Mouse (Mus musculus): Measurements from ENCODE around the gene Edem3.
A peak's percentile ranks its signal among the peaks of the same experiment; 100 is the strongest.

Gene Edem3

DNA sequence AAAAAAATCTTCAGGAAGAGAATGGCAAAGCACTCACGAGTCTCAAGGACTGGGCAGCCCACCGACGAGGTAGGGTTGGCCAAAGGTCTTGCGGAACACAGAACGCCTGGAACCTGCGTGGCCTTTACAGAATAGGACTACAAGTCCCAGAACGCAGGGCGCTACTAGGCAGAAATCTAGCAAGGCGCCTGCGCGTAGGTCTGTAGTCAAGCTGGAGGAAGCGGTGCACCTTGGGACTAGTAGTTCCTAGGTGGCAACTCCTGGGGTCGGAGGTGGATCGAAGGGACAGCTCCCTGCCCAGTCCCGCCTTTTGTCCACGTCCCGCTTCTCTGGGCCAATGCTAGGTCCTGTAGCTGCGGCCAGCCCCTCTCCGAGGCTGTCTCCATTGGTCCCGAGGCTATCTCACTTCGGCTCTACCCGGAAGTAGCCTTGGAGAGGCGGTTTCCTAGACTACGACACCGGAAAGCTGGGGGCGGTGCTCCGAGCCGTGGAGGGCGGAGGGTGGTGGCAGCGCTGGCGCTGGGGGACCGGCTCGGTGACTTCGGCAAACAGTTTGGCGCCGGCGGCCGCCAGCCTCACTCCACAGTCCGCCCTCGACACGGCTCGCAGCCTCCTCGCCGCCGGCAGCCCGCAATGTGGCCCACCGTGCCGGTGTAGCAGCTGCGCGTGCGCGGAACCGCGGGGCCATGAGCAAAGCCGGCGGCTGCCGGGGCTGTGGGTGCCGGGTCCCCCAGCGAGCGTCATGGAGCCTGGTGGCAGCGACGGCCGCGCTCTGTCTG is at the start of gene Edem3:
Gene Edem3, plus strand, starts transcription at position 491 of the 779 bp plus-strand sequence.
- DNase-seq (ENCODE audit: low read depth in 2 of 2, low spot score in 2 of 2): peak; percentile 95 to 96

DNA sequence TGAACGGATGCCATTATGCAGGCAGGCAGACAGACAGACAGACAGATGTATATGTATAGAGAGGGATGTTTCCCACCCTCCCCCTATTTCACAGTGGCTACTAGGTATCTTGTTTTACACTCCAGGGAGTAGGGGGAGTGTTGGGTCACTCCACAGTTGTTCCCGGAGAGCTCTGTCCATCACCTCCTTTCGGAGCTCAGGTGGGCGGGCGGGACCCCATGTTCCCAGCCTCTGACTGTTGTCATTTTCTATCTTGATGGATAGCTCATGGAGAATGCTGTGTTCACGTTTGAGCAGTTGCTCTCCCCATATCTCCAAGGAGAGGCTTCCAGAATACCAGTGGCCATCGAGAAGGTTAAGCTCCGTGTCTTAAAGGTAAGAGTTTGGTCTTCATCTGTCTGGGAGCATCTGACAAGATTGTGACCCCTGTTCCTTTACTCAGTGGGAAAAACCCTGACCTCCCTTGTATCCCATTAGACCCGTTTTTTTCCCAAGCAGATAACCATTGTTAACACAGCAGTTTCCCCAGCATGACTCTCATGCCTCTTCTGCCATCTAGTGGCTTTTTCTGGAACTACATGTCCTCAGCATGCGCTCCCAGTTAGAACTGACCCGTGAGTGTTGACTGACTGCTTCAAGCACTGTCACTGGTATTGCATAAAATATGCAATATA is 49.3 kb upstream of the Edem3 start:
- peak; percentile 69 to 71 for DNase-seq (ENCODE audit: low read depth in 2 of 2, low spot score in 2 of 2)

DNA sequence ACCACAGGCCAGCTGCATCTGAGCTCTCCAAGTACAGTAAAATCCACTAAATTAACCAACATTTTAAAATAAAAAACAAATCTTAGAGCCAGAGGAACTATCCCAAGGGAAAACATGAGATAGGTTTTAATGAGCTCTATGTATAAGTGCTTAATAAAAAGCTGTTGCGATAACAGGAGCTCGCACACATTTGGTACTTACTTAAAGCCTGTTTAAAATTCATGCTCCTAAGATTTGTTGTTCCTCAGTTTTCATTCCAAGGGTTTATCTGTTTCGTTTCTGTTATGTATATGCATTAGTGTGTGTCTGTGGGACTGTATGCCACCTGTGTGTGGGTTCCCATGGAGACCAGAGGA is 48.8 kb upstream of the Edem3 start:
- DNase-seq (ENCODE audit: low read depth in 2 of 2, low spot score in 2 of 2): no peak

DNA sequence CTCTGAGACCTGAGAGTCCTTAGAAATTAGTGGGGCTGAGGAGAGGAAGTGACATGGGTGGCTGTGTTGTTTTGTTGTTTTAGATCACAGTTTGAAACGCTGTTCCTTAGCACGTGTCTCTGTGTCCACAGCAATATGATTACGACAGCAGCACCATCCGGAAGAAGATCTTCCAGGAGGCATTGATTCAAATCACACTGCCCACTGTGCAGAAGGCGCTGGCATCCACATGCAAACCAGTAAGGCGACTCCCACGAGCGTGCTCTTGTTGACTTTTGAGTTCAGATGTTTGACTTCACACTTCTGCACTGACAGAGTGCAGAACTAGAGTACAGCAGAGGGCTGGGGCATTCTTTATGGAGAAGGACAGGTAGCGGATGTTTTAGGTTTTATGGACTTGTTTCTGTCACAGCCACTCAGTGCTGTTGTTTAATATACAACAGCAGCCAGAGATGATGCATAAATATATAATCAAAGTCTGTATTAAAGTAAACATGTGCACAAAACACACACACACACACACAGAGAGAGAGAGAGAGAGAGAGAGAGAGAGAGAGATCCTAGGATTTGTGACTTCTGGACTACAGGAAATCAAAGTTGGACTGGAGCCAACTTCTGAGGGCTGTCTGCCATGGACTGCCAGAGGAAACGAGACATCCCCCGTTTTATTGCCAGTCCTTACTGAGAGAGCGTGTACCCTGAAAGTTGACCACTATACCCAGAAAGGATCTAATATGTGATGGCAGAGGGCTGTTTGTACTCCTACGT is 46.0 kb upstream of the Edem3 start:
- no peak for DNase-seq (ENCODE audit: low read depth in 2 of 2, low spot score in 2 of 2)

DNA sequence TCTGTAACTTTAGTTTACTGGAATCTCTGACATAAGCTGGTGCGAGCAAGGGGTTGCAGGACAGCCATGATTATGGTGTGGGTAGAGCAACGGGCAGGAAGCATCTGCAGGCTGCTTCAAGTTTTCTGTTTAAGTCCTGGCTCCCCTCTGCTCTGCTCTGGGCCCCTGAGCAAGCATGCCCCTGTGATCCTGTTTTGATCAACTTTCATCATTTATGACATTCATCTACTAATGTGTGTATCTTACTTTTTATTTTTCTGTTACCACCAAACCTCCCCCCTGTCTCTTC is 45.5 kb upstream of the Edem3 start:
- no peak for DNase-seq (ENCODE audit: low read depth in 2 of 2, low spot score in 2 of 2)

DNA sequence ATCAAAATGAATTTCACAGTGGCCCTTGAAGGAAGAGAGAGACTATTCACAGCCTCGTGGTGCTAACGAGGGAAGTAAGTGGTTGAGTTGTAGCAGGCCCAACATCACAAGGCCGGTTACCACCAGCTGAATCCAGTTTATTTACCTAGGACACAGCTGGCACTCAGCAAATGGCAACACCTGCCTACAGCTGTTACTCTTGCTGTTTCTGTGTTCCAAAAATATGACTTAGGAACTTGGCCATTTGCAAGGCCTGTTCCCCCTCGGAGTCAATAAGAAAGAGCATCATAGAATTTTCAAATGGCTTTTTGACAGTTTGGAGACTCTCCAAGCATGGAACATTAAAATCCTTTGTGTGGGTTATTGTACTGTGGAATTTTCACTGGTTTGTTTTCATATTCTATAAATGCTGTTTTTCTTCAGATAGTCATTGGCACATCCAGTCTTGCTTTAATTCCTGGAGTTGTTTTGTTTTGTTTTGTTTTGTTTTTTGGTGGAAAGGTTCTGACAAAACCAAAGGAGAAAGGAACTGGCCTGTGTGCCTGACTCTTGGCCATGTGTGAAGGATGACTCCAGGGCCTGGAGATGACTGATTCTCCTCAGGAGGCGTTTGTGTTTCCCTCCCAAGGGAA is 44.6 kb upstream of the Edem3 start:
- DNase-seq (ENCODE audit: low read depth in 2 of 2, low spot score in 2 of 2): no peak

DNA sequence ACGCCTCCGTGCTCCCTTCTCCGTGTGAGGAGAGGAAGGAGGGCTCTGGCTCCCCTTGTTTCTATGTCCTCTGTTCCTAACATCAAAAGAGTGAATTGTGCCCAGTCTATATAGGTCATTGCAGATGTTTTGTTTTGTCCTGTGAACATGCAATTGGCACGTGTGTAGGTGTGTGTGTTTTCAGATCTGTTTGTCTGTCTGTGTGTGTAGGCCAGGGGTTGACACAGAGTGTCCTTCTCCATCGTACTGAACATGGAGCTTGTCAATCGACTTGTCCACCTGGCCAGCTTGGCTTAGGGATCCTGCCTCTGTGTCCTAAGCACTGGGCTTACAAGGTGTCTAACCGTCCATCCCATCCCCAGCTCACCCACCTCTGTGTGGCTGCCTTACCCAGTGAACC is 44.1 kb upstream of the Edem3 start:
- DNase-seq (ENCODE audit: low read depth in 2 of 2, low spot score in 2 of 2): no peak

DNA sequence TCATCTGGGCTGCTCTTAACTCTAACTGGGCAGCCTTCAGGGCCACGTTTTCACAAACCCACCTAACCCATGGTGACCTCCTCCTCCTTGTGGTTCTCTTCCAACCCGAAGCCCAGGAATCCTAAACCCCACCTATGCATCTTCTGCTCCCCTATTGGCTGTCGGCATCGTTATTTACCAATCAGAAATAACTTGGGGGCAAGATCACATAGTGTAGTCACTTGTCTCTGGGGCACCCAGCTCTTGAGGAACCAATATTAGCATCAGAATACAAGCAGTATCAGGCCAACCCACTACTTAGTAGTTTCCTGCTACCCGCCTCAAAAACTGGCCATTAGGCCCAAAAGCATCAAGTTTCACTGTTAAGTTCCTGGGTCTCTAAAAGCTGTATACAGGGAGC is 42.5 kb upstream of the Edem3 start:
- DNase-seq (ENCODE audit: low read depth in 2 of 2, low spot score in 2 of 2): no peak

DNA sequence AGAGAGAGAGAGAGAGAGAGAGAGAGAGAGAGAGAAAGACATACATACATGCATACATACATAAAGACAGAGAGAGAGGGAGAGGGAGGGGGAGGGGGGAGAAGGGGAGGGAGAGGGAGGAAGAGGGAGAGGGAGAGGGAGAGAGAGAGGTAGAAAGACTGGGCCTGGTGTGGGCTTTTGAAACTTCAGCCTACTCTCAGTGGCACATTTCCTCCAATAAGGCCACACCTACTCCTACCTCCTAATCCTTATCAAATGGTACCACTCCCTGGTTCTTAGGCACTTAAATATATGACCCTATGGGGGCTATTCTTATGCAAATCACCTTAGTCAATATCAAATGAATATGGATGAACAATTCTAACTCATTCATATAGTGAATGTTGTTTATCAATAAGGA is 41.5 kb upstream of the Edem3 start:
- no peak for DNase-seq (ENCODE audit: low read depth in 2 of 2, low spot score in 2 of 2)

DNA sequence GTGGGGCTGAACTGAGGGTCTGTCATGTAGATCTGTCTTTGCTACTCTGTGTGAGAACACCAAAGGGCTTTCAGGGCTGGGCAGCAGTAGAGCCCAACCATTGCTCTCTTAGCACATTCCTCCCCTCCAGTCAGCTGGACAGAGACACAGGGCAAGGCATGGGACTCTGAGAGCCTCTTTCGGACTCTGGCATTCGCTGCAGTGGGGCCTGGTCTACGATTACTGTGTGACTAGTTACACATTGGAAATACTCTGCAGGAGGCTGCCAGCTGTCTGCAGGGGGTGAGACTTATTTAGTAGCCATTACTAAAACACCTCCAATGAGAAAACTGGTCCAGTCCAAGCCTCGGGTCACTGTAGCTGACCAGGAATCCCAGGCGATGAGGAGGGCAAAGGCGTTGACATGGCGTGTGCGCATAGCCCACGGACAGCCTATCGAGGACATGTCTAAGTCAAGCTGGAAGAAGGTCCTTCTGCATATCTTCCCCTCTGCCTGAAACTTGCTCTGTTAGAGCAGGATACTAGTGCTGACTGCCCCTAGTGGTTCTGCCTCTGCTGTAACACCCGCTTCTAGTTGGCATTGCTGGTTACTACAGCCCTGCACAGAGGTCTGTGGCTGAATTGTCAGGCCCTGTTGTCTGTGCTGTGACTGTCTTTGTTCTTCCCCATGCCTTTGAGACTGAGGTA is 39.0 kb upstream of the Edem3 start:
- DNase-seq (ENCODE audit: low read depth in 2 of 2, low spot score in 2 of 2): no peak

DNA sequence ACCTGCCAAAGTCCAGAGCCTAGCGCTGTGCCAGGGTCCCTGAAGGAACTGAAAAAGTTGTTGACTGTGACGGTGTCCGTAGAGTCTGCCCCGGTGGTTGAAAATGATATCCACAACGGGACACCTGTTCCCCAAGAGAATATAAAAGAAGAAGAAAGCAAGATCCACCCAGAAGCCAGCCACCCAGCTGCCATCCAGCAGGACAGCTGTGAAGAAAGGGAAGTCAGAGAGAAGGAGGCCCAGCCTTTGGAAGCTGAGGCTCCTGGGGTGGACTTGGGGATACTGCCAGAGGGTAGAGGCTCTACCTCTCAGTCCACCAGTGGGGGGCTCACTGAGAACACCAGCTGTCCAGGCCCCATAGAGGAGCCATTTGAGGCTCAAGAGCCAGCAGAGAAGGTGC is 37.5 kb upstream of the Edem3 start:
- DNase-seq (ENCODE audit: low read depth in 2 of 2, low spot score in 2 of 2): no peak

DNA sequence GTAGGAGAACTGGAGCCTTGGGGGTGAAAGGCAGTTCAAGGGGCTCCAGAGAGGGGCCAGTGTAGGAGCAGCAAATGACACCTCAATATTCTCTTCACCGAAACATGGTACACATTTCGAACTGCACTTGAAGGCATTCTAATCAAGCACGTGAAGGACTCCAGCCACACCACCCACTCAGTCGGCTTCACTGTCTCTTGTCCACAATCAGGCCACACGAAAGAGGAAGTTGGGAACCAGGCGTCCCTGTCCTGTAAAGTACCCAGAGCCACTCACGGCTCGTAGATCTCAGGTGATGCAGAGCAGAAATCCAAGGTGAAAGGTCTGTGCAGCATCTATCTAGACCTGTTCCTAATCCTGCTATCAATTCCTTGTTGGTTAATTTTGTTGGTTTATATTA is 36.6 kb upstream of the Edem3 start:
- DNase-seq (ENCODE audit: low read depth in 2 of 2, low spot score in 2 of 2): no peak

DNA sequence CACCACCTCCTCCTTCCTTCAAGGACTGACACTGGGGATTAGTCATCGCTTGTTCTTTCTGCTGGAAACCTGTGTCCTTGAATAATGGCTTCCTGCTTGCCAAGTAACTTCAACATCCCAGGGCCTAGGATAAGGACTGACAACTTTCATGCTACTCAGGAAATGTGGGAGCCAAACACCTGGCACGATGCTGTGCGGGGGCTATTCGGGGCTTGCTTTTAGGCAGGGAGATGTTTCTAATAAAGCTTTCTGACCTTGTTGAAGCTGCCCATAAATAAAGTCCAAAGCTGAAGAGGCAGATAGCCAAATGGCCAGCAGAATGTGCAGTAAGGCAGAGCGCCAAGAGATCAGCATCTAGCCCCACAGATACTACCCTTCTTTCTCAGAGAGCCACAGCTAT is 35.3 kb upstream of the Edem3 start:
- DNase-seq (ENCODE audit: low read depth in 2 of 2, low spot score in 2 of 2): no peak

DNA sequence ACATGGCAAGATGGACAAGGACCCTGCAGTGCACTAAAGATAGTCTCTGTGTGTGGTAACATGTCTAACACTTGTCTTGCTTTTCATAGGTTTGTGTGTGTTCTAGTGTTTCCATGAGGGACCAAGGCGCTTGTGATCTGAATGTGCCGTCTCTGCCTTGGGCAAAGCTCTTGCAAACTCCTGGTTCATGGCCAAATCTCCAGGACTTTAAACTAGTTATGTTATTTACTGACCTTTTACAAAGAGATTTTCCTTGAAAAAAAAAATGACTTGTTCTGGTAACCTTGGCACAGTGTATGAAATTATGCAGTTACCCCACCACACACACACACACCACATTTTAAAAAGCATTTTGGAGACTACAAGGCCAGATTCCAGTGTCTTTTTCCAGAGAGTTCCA is 34.6 kb upstream of the Edem3 start:
- no peak for DNase-seq (ENCODE audit: low read depth in 2 of 2, low spot score in 2 of 2)

DNA sequence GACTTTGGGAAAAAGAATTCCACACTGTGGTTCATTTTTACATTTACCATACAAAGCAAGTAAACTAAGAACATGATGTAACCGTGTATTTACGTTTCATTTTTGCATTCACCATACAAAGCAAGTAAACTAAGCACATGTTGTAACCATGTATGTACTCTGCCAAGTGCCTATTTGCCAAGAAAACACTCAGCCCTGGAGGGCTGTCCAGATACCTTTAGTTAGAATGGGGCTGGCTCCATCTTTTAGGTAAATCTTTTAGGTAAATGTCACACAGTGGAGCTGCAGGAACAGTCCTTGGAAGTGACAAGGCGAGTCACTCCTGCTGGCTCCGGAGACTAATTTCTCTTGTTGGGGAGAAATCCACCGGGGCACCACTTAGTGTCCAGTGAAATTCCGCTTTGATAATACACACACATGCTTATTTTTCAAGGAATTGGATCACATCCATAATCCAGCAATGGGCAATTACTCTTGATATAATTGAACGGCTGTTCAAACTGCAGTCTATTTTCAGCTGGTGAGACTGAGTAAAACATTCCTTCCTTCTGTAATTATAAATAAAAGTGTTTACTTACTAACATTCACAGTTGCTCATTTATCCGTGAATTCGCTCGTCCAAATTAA is 33.7 kb upstream of the Edem3 start:
- DNase-seq (ENCODE audit: low read depth in 2 of 2, low spot score in 2 of 2): no peak

DNA sequence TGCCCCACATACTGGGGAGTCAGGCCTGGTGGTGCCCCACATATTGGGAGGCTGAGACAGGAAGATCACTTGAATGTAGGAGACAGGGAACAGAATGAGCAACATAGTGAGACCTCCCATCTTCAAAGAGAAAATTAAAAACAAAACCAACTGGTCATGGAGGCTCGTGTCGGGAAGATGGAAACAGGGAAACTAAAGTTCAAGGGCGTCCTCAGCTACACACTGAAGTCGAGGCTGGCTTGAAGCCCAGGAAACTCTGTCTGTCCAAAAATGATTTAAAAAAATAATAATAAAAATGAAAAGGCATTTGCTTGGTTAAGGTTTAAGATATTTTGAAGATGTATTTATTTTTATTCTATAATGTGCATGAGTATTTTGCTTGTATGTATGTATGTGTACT is 31.4 kb upstream of the Edem3 start:
- DNase-seq (ENCODE audit: low read depth in 2 of 2, low spot score in 2 of 2): no peak

DNA sequence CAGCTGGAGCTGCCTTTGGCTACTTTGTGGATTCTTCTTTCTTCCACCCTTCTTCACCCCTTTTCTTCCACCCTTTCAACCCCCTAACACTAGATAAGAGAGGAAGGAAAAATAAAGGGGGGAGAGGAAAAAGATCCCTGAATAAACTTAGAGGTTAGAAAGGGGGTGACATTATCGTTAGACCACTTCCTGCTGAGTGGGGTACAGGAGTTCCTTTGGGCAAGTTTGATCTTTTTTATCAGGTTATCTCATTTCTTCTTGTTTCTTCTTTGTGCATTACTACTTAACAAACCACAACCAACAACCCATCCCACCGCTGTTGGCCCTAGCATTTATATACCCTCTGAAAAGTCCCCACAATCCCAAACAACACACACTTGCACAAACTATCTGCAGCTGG is 29.6 kb upstream of the Edem3 start:
- no peak for DNase-seq (ENCODE audit: low read depth in 2 of 2, low spot score in 2 of 2)

DNA sequence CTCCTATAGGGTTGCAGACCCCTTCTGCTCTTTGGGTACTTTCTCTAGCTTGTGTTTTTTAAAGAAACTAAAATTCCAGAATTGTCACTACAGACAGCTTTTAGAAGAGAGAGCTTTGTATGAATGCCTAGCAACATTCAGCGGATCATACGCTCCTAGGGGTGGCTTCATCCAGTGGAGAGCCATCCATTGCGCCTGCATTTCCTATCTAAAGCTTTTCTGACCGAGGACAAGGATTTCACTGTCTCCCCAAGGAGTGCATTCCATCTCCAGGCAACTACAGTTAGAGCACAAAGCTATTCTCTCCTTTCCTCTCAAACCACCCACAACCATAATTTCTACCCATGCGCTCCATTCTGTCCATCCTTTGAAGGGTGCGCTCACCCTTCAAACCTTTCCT is 28.8 kb upstream of the Edem3 start:
- DNase-seq (ENCODE audit: low read depth in 2 of 2, low spot score in 2 of 2): no peak

DNA sequence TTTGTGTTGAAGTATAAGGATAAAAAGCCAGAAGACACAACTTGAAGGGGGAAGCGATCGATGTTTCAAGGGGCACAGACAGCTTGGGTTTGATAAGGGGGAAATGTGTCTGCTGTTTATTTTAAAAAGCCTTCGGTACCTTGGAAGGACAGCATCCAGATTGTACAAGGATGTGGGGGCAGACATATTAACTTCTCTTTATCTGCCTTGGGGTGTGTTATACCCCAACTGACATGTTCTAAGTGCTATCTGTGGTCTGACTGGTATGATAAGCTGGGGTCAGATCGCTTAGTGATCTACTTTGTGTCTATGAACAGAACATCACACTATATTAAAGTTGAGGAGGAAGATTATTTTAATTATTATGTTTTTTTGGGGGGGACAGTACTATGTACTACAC is 27.0 kb upstream of the Edem3 start:
- no peak for DNase-seq (ENCODE audit: low read depth in 2 of 2, low spot score in 2 of 2)

DNA sequence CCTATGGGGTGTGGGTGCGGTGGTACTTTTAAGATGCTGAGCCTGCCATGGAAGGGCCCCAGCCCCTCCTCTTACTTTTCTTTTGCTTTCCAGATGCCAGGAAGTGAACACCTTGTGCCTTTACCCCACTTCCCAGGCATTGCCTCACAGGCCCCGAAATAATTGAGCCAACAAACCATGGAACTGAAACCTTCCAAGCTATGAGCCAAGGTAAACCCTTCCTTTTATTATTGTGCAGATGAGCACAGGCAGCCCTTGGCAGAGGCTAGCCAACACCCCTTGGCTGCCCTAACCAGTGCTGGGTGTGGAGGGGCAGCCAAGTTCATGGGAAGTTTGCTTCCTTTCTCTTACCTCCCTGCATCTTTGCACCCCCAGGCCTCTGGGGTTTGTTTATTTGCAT is 18.0 kb upstream of the Edem3 start:
- no peak for DNase-seq (ENCODE audit: low read depth in 2 of 2, low spot score in 2 of 2)

DNA sequence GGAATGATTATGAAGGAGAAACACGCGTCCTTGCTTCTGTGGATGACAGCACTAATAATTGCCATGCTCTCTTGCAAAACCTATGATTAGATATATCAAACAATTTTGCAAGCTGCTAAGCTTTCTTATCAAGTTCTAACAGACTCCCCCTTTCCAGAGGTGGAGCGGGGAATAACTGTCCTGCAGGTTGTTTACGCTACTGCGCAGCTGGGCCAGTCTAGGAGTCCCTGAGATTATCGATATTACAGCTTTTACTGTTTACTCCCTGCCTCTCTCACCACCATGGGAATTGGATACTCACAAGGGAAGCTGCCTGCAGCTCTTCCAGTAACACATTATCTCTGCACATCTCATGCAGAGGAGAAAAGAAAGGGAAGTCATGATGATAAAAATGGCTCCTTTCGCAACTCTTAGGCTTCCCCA is 14.0 kb upstream of the Edem3 start:
- DNase-seq (ENCODE audit: low read depth in 2 of 2, low spot score in 2 of 2): no peak

Data from CD8-positive naive resting alpha-beta T cell, adult 2 months (primary cell).